In genomic region chr1:133407436-133407835, GRCm38 (mm10) we compare ENCODE assay signal across 18 mouse cellular contexts. TPM values are rescaled to one million over a fixed set of nuclear protein-coding genes. Genes with fewer than 3 reads are reported as not detected.
DNase-seq lines count a peak whose midpoint lies in the region; ATAC-seq and TF ChIP-seq lines count a peak whose summit lies in the region.
"Had no signal": no experiment of that assay in that cellular context is flagged by ENCODE, and none has a peak within 500 bp of the region (broad histone marks: within the 10 kb centered on the region; RNA-seq: fewer than 3 reads in every experiment).

No protein-coding gene starts in this region.

- no peak overlapping the region for H3K4me3 ChIP-seq in hindbrain, embryonic 11.5 days (ENCODE audit: low read depth, low read length)
- H3K4me3 ChIP-seq in hindbrain, postnatal 0 days (ENCODE audit: low read length): no peak overlapping the region
- H3K4me3 ChIP-seq in lung, postnatal 0 days (ENCODE audit: low read depth, low read length): no peak overlapping the region
- H3K4me3 ChIP-seq in limb, embryonic 10.5 days: no peak overlapping the region
- H3K4me3 ChIP-seq: intestine, embryonic 15.5 days; layer of hippocampus, adult 2 months; liver, embryonic 12.5 days; megakaryocyte, embryonic 14.5 days had no signal

- TF ChIP-seq EP300 in lung, postnatal 0 days (IDR thresholded peaks at IDR 0.05): peak; percentile 97

- DNase-seq in hindbrain, embryonic 11.5 days (ENCODE audit: low spot score): no peak
- DNase-seq in hindbrain, postnatal 0 days (ENCODE audit: low spot score): no peak
- peak; percentile 72 for DNase-seq in lung, postnatal 0 days (ENCODE audit: low spot score)
- DNase-seq in lung, postnatal 14 days: no peak
- no peak for DNase-seq in limb, embryonic 10.5 days (ENCODE audit: low spot score)
- DNase-seq in testis, postnatal 10 days (ENCODE audit: low spot score): no peak
- DNase-seq in B cell, adult 2 months: no peak
- DNase-seq: cerebellum, postnatal 25 days; forebrain, postnatal 0 days; gastrocnemius, postnatal 25 days; thymus, adult 18-20 months had no signal

- TF ChIP-seq CTCF in hindbrain, postnatal 0 days (IDR thresholded peaks at IDR 0.05; ENCODE audit: low read depth): no peak
- no peak for TF ChIP-seq CTCF in lung, postnatal 0 days (IDR thresholded peaks at IDR 0.05)

- 39% methylated on average over 6 of the region's 6 CpGs for WGBS in hindbrain, embryonic 11.5 days
- 53% methylated on average over 6 of the region's 6 CpGs for WGBS in hindbrain, postnatal 0 days
- 50% methylated on average over 6 of the region's 6 CpGs for WGBS in lung, postnatal 0 days
- 57% methylated on average over 6 of the region's 6 CpGs for WGBS in limb, embryonic 10.5 days

- no peaks in the 10 kb centered on the region for H3K9me3 ChIP-seq in hindbrain, embryonic 11.5 days (ENCODE audit: control insufficient read depth, low read length)
- no peaks in the 10 kb centered on the region for H3K9me3 ChIP-seq in hindbrain, postnatal 0 days (ENCODE audit: low read length)
- H3K9me3 ChIP-seq in lung, postnatal 0 days (ENCODE audit: low read length): no peaks in the 10 kb centered on the region
- H3K9me3 ChIP-seq in limb, embryonic 10.5 days (replicated peaks): no peaks in the 10 kb centered on the region
- H3K9me3 ChIP-seq: intestine, embryonic 15.5 days; liver, embryonic 12.5 days; megakaryocyte, embryonic 14.5 days had no signal

- no peak overlapping the region for H3K9ac ChIP-seq in hindbrain, embryonic 11.5 days (ENCODE audit: low read depth, low read length)
- no peak overlapping the region for H3K9ac ChIP-seq in hindbrain, postnatal 0 days (replicated peaks; ENCODE audit: low read length)
- no peak overlapping the region for H3K9ac ChIP-seq in lung, postnatal 0 days (replicated peaks; ENCODE audit: low read depth)
- H3K9ac ChIP-seq: forebrain, postnatal 0 days; intestine, embryonic 15.5 days; liver, embryonic 12.5 days had no signal

- no peak for ATAC-seq in hindbrain, embryonic 11.5 days (ENCODE audit: low FRiP score)
- ATAC-seq in hindbrain, postnatal 0 days: no peak
- peak; percentile 61 for ATAC-seq in lung, postnatal 0 days
- ATAC-seq: activated CD4-positive, CD25-positive, alpha-beta regulatory T cell, adult 4 months; forebrain, postnatal 0 days; intestine, embryonic 15.5 days; liver, embryonic 12.5 days had no signal

- H3K4me1 ChIP-seq in hindbrain, embryonic 11.5 days (replicated peaks; ENCODE audit: control insufficient read depth, insufficient read depth, low read length): peaks cover 26% of the 10 kb centered on the region
- no peaks in the 10 kb centered on the region for H3K4me1 ChIP-seq in hindbrain, postnatal 0 days (ENCODE audit: insufficient read depth, low read length)
- peaks cover 10% of the 10 kb centered on the region; the same call in 1 of the 2 replicates for H3K4me1 ChIP-seq in lung, postnatal 0 days (ENCODE audit: insufficient read depth, low read depth, low read length)
- peaks cover 58% of the 10 kb centered on the region for H3K4me1 ChIP-seq in limb, embryonic 10.5 days
- H3K4me1 ChIP-seq: megakaryocyte, embryonic 14.5 days had no signal

- H3K27me3 ChIP-seq in hindbrain, embryonic 11.5 days (ENCODE audit: control insufficient read depth, insufficient read depth, low read length): no peaks in the 10 kb centered on the region
- H3K27me3 ChIP-seq in hindbrain, postnatal 0 days (ENCODE audit: insufficient read depth, low read length): no peaks in the 10 kb centered on the region
- no peaks in the 10 kb centered on the region for H3K27me3 ChIP-seq in lung, postnatal 0 days (replicated peaks; ENCODE audit: insufficient read depth, low read length)
- no peaks in the 10 kb centered on the region for H3K27me3 ChIP-seq in limb, embryonic 10.5 days (ENCODE audit: low read depth, poor library complexity, severe bottlenecking)
- H3K27me3 ChIP-seq: intestine, embryonic 15.5 days; liver, embryonic 12.5 days had no signal

- H3K4me2 ChIP-seq in hindbrain, embryonic 11.5 days (replicated peaks; ENCODE audit: low read depth, low read length): no peak overlapping the region
- no peak overlapping the region for H3K4me2 ChIP-seq in hindbrain, postnatal 0 days (ENCODE audit: low read depth, low read length)
- H3K4me2 ChIP-seq in lung, postnatal 0 days (replicated peaks; ENCODE audit: low read depth, low read length): 0 out of 2 replicates have a peak overlapping the region, but pooled peaks have one; percentile 6
- H3K4me2 ChIP-seq: intestine, embryonic 15.5 days; liver, embryonic 12.5 days had no signal

- no peaks in the 10 kb centered on the region for H3K36me3 ChIP-seq in hindbrain, embryonic 11.5 days (ENCODE audit: control insufficient read depth, insufficient read depth, low read length)
- H3K36me3 ChIP-seq in hindbrain, postnatal 0 days (ENCODE audit: insufficient read depth, low read length): no peaks in the 10 kb centered on the region
- no peaks in the 10 kb centered on the region for H3K36me3 ChIP-seq in lung, postnatal 0 days (ENCODE audit: insufficient read depth, low read length)
- peaks cover 4% of the 10 kb centered on the region; the same call in 1 of the 2 replicates for H3K36me3 ChIP-seq in limb, embryonic 10.5 days
- H3K36me3 ChIP-seq: intestine, embryonic 15.5 days had no signal

- peak overlapping the region; percentile 48; the same call in 1 of the 2 replicates for H3K27ac ChIP-seq in hindbrain, embryonic 11.5 days (ENCODE audit: low read depth, low read length)
- H3K27ac ChIP-seq in hindbrain, postnatal 0 days: no peak overlapping the region
- peak overlapping the region; percentile 78 for H3K27ac ChIP-seq in lung, postnatal 0 days (ENCODE audit: low read length)
- H3K27ac ChIP-seq in limb, embryonic 10.5 days: peak overlapping the region; percentile 83
- H3K27ac ChIP-seq: intestine, embryonic 15.5 days; layer of hippocampus, adult 2 months had no signal

RNA-seq across cellular contexts. Expression of gene Sox13, which starts 16.7 kb away (rescaled TPM):
- polyA plus RNA-seq in hindbrain, embryonic 11.5 days (2014; fragmentation: Nextera tagmentation; extraction: Ambion mirVana): 12.5 and 15.9 TPM in 2 replicates
- 13.1 and 16.8 TPM in 2 replicates for total RNA-seq in hindbrain, postnatal 0 days (2014; rRNA removed)
- polyA plus RNA-seq in hindbrain, postnatal 0 days (2015; fragmentation: Nextera tagmentation; extraction: Ambion mirVana): 2.9 and 3.3 TPM in 2 replicates
- 13.8 and 14.8 TPM in 2 replicates for polyA plus RNA-seq in lung, postnatal 0 days (2015; fragmentation: Nextera tagmentation; extraction: Ambion mirVana)
- polyA plus RNA-seq in limb, embryonic 10.5 days (2016; fragmentation: Nextera tagmentation; extraction: Ambion mirVana): 10.3 and 12.9 TPM in 2 replicates
- polyA plus RNA-seq: activated CD4-positive, CD25-positive, alpha-beta regulatory T cell, adult 4 months had no signal

RNA-seq across cellular contexts. Expression of gene Etnk2, which starts 44.1 kb away (rescaled TPM):
- 2.9 and 3.1 TPM in 2 replicates for polyA plus RNA-seq in hindbrain, embryonic 11.5 days (2014; fragmentation: Nextera tagmentation; extraction: Ambion mirVana)
- total RNA-seq in hindbrain, postnatal 0 days (2014; rRNA removed): 36.7 and 49.7 TPM in 2 replicates
- polyA plus RNA-seq in hindbrain, postnatal 0 days (2015; fragmentation: Nextera tagmentation; extraction: Ambion mirVana): 27.4 and 29.6 TPM in 2 replicates
- polyA plus RNA-seq in lung, postnatal 0 days (2015; fragmentation: Nextera tagmentation; extraction: Ambion mirVana): 0.77 and 0.81 TPM in 2 replicates
- 1.7 and 2.0 TPM in 2 replicates for polyA plus RNA-seq in limb, embryonic 10.5 days (2016; fragmentation: Nextera tagmentation; extraction: Ambion mirVana)

RNA-seq across cellular contexts. Expression of gene Ren1, which starts 57.1 kb away (rescaled TPM):
- polyA plus RNA-seq in hindbrain, embryonic 11.5 days (2014; fragmentation: Nextera tagmentation; extraction: Ambion mirVana): 0.70 and 1.2 TPM in 2 replicates
- total RNA-seq in hindbrain, postnatal 0 days (2014; rRNA removed): 0.58 and 1.1 TPM in 2 replicates
- 1.6 and 1.7 TPM in 2 replicates for polyA plus RNA-seq in hindbrain, postnatal 0 days (2015; fragmentation: Nextera tagmentation; extraction: Ambion mirVana)
- 0.61 and 1.3 TPM in 2 replicates for polyA plus RNA-seq in lung, postnatal 0 days (2015; fragmentation: Nextera tagmentation; extraction: Ambion mirVana)
- polyA plus RNA-seq in limb, embryonic 10.5 days (2016; fragmentation: Nextera tagmentation; extraction: Ambion mirVana): 0.09 TPM in 1 of 2 replicates, not detected in the other
- total RNA-seq: gastrocnemius, postnatal 25 days; layer of hippocampus, adult 2 months; left cerebral cortex, postnatal 10 days had no signal
- polyA plus RNA-seq: activated CD4-positive, CD25-positive, alpha-beta regulatory T cell, adult 4 months; heart, embryonic 14.5 days had no signal
